Mouse (Mus musculus) gastrocnemius, adult 8-10 months (tissue): ENCODE measurements around the gene Egflam. TPM values are rescaled to one million over a fixed set of nuclear protein-coding genes. Genes with fewer than 3 reads are reported as not detected.
A peak's percentile ranks its signal among the peaks of the same experiment; 100 is the strongest.

Experiments used
- DNase-seq, 2 experiments: peaks; one replicate each; pipeline ENCODE4 v3.0.0; 2022; ENCODE audit warnings: low spot score in 2 of 2
- total RNA-seq, 4 experiments: library from RNA; stranded (reverse); gene quantifications; 2 replicates each; pipeline ENCODE4 v1.2.4; 2022

The Egflam gene
- 10 to 100 TPM; 14.2 to 21.0 (median 19.4) TPM for total RNA-seq

DNA sequence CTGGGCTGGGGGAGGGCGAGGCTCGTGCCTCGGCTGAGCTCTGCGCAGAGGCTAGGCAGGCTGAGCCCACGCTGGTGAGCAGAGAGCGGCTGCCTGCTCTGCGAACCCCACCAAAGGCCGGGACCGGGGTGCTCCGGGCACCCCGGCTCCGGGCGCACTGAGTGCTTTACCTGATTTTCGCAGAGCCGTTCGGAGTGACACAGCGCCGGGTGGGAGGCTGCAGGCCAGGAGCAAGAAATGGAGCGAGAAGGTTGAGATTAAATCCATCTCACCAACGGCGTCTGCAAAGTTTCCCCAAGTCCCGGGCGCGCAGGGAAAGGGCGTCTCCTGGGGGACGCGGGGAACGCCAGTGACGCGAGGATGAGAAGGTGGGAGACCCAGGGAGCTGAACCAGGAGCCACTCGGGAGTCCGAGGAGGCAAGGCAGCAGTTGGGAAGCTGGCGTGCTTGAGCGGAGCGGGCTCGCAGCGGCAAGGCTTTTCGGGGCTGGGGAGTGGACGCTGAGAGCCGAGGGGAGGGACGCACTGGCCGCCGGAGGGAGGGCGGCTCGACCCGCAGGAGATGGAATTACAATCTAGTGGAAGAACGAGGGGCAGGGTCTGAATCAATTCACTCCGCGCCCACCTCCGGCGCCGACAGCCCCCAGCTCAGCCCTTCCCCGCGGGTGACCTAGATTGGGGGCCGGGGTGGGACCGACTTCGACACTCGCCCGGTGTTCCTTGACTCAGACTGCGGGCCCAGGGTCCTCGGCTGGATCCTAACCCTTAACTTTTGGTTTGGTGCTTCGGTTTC lies at the start of gene Egflam:
TSS of gene Egflam (minus strand) at position 578 of the 791 bp plus-strand sequence.
- no peak for DNase-seq

DNA sequence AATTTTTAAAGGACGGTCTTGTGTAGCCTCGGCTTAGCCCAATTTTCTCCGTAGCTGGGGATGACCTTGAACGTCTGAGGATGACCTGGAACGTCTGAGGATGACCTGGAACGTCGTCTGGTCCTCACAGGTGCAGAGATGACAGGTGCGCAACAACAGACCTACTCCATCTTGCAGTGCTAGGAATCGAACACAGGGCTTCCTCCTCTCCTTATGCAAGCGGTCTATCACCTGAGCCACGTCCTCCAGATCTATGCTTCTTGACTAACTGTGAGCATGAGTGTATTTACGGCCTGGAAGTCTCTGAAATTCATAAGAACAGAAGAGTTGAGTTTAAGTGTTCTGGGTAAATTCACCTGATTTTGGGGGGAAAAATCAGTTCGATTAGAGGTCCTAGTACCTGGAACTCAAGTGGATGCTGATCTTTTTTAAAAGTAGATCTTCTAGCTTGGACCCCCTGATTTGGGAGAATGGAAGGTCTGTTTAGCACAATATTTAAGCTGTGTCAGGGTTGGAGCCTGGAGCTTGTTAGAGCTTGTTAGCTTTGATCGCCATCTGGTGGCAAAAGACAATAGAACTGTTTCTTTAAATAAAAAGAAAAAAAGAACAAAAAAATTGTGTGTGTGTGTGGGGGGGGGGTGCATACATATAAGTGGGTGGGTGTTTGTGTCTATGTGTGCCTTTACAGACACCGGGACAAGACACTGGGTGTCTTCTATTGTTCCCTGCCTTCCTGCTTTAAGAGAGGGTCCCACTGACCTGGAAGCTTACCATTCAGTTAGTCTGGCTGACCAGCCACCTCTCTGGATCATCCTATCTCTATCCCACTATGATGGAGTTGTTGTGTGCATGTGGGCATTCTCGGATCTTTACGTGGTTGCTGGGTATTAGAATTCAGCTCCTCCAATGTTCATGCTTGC lies 45.5 kb upstream of the Egflam start:
- DNase-seq: no peak

DNA sequence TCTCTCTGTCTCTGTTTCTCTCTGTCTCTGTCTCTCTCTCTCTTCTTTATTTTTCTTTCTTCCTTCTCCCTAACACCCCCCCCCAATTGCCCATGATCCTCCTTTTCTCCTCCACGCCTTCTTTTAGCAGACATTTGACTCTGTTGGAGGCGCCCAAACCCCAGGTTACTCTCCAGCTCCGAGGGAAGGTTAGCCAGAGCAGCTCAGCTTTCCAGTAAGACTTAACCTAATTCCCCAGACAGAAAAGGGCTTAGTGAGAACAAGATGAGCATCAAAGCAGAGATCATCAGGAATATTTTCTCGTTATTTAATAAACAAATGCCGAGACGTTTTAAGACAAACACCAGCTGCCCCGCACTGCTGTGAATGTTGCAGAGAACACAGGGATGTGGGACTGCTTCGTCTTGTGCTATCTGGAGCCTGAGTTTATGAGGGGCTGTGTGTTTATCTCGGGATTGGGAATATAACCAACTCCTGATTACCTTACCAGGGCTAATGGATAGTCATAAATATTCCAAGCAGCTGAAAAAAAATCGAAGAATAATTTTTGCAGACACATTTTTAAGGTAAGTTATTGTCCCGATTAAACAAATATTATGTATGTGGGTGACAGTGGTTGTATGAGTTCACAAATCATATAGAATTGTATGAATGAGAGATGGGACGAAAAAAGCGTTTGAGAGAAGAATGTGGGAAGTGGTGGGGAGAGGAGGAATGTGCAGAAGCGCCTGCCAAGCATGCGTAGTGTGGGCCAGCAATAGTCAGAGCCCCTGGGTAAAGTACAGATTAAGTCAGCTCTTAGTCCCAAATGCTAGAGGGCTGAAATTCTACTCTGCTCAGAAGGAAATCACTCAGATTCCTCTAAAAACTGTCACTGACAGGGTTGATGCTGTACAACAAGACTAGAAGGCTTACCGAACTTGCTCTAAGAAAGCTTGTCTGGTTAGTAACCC lies 44.2 kb upstream of the Egflam start:
- DNase-seq: no peak

DNA sequence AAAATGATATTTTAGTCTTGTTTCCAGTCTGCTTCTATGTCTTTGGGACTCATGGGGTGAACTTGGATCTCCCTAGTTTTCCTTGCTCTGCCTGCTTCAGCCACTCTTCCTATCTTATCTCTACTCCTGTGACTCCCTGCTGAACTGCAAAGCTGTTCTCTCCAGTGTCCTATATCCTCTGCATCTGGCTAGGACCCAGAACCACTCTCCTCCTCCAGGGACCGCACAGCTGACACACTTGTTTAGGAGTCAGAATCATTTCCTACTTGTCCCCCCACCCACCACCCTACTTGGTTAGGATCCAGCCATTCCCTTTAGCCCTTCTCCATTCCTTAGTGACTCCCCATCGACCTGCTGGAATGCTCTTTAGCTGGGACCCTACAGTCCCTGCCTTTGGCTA lies 26.1 kb upstream of the Egflam start:
- no peak for DNase-seq

DNA sequence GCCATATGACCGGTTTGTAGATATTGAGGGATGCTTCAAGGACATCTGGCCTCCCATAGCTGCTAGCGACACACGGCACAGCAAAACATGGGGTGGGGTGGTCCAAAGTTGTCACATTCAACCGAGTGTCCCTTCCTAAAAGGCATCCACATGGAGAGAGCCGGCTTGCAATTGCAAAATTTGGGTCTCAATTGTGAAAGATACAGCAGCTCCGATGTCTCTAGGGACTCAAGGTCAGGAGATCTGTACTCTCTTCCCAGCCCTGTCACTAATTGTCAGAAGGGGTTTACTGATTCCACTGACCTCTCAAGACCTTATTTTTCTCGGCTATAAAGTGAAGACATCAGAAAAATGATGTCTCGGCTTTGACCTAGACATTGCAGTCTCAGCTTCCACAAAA lies 6.3 kb upstream of the Egflam start:
- no peak for DNase-seq

GRCm38 (mm10) chr15:7398609-7399540 lies 680 bp upstream of the Egflam start:
- DNase-seq: no peak

DNA sequence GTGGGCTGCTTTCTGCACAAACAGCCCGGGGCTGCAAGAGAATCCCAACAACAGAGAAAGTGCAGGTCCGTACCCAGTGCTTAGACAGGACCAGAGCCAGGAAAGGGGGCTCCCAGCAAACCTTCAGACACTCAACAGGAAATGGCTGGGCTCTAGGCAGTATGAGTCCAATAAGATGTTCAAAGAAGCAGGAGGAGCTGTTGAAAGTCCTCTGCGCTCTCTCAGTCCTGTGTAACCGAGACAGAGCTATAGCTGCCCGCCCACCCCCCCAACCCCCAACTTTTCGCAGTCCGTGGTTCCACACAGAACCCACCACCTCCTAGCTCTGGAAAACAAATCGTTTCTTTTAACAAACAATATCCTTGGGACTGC lies 763 bp downstream of the Egflam start:
- DNase-seq: no peak

- DNase-seq: no peak
Observed at GRCm38 (mm10) chr15:7383349-7383748, 14.8 kb downstream of the Egflam start.

- DNase-seq: no peak
Observed at GRCm38 (mm10) chr15:7382457-7382856, 15.7 kb downstream of the Egflam start.

DNA sequence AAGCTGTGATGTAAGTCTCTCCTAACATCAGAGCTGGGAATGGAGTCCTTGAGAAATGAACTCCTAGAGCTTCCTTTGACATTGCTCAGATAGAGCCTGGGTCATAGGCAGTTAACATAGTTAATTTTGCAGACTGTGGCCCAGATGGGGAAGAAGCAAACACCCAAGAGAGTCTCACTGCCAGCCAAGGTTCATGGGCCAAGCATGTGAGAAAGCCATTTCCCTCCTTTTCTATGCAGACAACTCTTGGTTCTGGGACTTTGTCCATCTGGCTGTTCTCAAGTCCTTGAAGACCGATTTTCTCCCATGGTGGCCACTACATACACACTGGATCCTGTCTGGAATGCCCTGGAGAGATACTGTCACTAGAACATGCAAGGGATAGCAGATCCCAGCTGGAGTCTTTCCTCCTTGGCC lies 45.6 kb downstream of the Egflam start:
- peak in 1 of 2 experiments; percentile 4 for DNase-seq

DNA sequence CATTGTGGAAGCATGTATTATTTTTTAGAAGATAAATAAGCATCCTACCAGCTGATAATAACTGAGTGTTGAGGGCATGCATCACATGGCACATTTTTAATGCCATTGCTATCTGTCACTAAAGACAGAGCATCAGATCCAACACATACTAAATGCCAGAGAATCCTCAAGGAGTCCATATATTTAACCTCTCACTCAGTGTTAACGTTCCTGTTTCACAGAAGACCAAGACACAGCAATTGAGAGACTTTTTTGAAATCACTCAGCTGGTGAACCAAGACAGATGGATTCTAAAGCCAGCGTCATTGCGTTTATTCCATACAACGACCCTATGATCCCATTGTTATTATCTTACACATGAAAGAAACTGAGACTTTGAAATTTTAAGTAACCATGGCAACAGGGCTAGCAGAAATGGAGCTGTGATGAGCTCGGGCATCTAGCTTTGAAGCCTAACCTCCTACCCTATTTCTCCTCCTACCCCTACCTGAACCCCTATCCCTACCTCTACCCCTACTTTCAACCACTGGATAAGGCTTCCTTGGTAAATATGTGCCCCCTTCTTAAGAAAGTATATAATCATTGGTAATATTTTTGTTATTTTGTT lies 57.4 kb downstream of the Egflam start:
- no peak for DNase-seq

- no peak for DNase-seq
Observed at GRCm38 (mm10) chr15:7334517-7335298, 63.5 kb downstream of the Egflam start.

DNA sequence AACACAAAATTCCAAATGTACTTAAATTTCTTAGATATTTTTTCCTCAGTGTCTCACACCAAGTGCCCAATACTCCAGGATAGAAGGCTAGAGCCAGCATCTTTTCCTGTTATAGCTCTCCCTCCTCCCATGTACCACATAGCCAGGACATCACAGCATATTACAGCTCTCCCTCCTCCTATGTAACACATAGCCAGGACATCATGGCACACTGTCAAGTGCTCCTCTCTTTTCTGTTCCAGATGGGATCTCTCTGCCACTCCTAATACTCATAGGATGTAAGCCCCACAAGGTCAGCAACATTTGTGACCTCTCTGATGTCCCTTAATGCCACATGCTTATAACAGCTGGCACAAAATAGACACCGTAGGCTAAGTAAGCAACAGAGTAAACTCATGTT lies 65.3 kb downstream of the Egflam start:
- DNase-seq: no peak

GRCm38 (mm10) chr15:7322599-7323311 lies 75.4 kb downstream of the Egflam start:
- no peak for DNase-seq

DNA sequence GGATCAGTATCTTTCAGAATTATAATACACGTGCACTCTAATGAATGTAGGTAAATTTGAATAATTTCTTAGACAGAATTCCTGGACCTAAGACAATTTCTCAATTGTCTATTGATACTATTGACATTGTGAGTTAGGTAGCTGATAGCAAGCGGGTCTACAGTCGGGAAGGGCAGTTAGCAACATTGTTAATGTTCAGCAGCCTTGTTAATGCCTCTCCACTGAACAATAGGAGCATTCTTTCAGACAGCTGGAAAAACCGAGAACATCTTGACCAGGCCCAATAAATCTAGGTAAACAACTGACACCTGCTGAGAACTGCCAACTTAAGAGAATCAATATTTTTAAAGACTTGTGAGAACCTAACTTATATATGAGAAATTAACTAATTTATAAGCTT lies 77.3 kb downstream of the Egflam start:
- no peak for DNase-seq

GRCm38 (mm10) chr15:7315539-7315938 lies 82.7 kb downstream of the Egflam start:
- DNase-seq: no peak

DNA sequence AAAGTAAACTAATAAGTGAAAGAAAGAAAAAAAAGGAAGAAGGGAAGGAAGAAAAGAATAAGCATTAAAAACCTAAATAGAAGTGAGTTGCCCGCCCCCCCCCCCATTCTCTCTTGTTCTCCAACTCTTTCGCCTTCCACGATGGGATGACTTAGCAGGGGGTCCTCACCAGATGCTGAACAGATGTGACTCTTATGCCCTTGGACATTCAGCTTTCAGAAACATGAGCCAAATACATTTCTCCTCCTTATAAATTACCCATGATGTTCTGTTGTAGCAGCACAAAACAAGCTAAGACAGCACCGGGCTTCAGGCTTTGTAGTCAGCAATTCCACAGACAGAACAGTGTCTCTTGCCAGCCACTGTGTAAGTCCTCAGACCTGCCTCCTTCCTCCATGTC lies 89.5 kb downstream of the Egflam start:
- no peak for DNase-seq

DNA sequence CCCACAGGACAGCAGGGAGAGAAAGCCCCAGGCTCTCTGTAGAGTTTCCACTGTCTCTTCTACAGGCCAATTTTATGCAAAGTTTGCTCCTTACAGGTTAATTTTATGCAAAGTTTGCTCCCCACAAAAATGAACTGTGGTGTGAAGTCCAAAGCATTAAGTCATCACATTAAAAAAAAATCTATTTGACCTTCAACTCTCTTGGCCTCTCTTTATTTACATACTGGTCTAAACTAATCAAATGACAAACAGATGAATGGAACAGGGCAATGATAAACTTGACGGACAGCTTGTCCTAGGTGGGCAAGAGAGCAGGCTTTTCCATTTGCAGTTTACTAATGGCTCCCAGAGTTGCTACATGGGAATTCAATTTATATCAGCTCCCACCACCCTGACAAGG lies 98.3 kb downstream of the Egflam start:
- DNase-seq: no peak
